Mouse (Mus musculus) gastrocnemius, adult 2 months (tissue): ENCODE data around the gene Mcfd2. TPM values are rescaled to one million over a fixed set of nuclear protein-coding genes. Genes with fewer than 3 reads are reported as not detected.
A peak's percentile ranks its signal among the peaks of the same experiment; 100 is the strongest.

Experiments used
- DNase-seq: peaks from one replicate; pipeline ENCODE4 v3.0.0; 2022
- H3K27ac ChIP-seq: fragments of 200-600 bp; 2 replicates; pipeline ENCODE4 v1.8.1; 2022; ENCODE audit warnings: mild to moderate bottlenecking
- H3K4me3 ChIP-seq: fragments of 200-600 bp; 2 replicates; pipeline ENCODE4 v1.8.1; 2022; ENCODE audit warnings: mild to moderate bottlenecking, moderate library complexity
- CTCF ChIP-seq: fragments of 200-600 bp; IDR thresholded peaks from 2 replicates; pipeline ENCODE4 v1.8.1; 2022; ENCODE audit warnings: antibody characterized with exemption, mild to moderate bottlenecking, moderate library complexity
- intact Hi-C: fragments of 180-260 bp; cut with DNase I; formaldehyde crosslinking; loops from one replicate; pipeline ENCODE4 v1.15.1; 2025
- total RNA-seq, 2 experiments: library from RNA; stranded (reverse); gene quantifications; 2 replicates each; pipeline ENCODE4 v1.2.3; 2021

Gene Mcfd2
- total RNA-seq, 2 experiments from 2014 or later, result 23.7 to 29.7 TPM

- TF ChIP-seq CTCF, result no peak
- no peak for DNase-seq
- intact Hi-C loops, result loop anchor here (10.0 kb wide), 1 partner anchor 379 kb away; no protein-coding TSS in a partner anchor
- no peak overlapping the region for H3K4me3 ChIP-seq
- no peak overlapping the region for H3K27ac ChIP-seq
These were observed 20.2 kb upstream of the Mcfd2 start for GRCm38 (mm10) chr17:87285731-87286465.

GRCm38 (mm10) chr17:87284482-87285040, 18.8 kb upstream of the Mcfd2 start:
- TF ChIP-seq CTCF, result no peak
- intact Hi-C loops, result loop anchor here (10.0 kb wide), 1 partner anchor 380 kb away; no protein-coding TSS in a partner anchor

GRCm38 (mm10) chr17:87283755-87284481, 18.2 kb upstream of the Mcfd2 start:
- Histone ChIP-seq H3K27ac (peak overlapping the region; percentile 100), H3K4me3 (peak overlapping the region; percentile 92)
- TF ChIP-seq CTCF, result no peak
- peak; percentile 63 for DNase-seq
- intact Hi-C loops, result loop anchor here (10.0 kb wide), 1 partner anchor 381 kb away; no protein-coding TSS in a partner anchor

More at GRCm38 (mm10) chr17:87284482-87285040, 18.8 kb upstream of the Mcfd2 start:
- Histone ChIP-seq H3K4me3 (peak overlapping the region; percentile 92), H3K27ac (no peak overlapping the region)
- no peak for DNase-seq

- H3K27ac ChIP-seq, result peak overlapping the region; percentile 100
- TF ChIP-seq CTCF, result 0 out of 2 replicates have a peak, but pooled peaks have one; percentile 1
- H3K4me3 ChIP-seq, result peak overlapping the region; percentile 92
- no peak for DNase-seq
- intact Hi-C loops, result loop anchor here (10.0 kb wide), 1 partner anchor 382 kb away; no protein-coding TSS in a partner anchor
These were observed 17.5 kb upstream of the Mcfd2 start for GRCm38 (mm10) chr17:87283055-87283754.

- DNase-seq, result peak; percentile 100
- H3K4me3 ChIP-seq, result peak within 1 kb of the TSS; percentile 92
- intact Hi-C loops, result loop anchor here (1.0 to 10.0 kb wide), 2 partner anchors 17 to 382 kb away; partner anchors contain the start of gene Mcfd2
- no peak for TF ChIP-seq CTCF
- H3K27ac ChIP-seq, result peak within 1 kb of the TSS; percentile 100
These were observed 16.9 kb upstream of the Mcfd2 start, which contains the start of gene Ttc7 for GRCm38 (mm10) chr17:87282706-87283053. TSS of gene Ttc7 (plus strand) at chr17:87282886.

- peak overlapping the region; percentile 100 for H3K27ac ChIP-seq
- no peak for TF ChIP-seq CTCF
- H3K4me3 ChIP-seq, result peak overlapping the region; percentile 92
- intact Hi-C loops, result loop anchor here (1.0 to 10.0 kb wide), 2 partner anchors 17 to 383 kb away; partner anchors contain the start of gene Mcfd2
- DNase-seq, result peak; percentile 97
These were observed 16.4 kb upstream of the Mcfd2 start for GRCm38 (mm10) chr17:87282007-87282705.

- Histone ChIP-seq H3K27ac (no peak overlapping the region), H3K4me3 (no peak overlapping the region)
- intact Hi-C loops, result no loop called here
- TF ChIP-seq CTCF, result no peak
- DNase-seq, result no peak
These were observed 9.9 kb upstream of the Mcfd2 start for GRCm38 (mm10) chr17:87275363-87276341.

- Histone ChIP-seq H3K27ac (no peak overlapping the region), H3K4me3 (no peak overlapping the region)
- no peak for TF ChIP-seq CTCF
- intact Hi-C loops, result no loop called here
- no peak for DNase-seq
These were observed 3.7 kb upstream of the Mcfd2 start for GRCm38 (mm10) chr17:87269454-87269853.

GRCm38 (mm10) chr17:87264927-87265791, 576 bp downstream of the Mcfd2 start:
- Histone ChIP-seq H3K4me3 (peak overlapping the region; percentile 77), H3K27ac (peak overlapping the region; percentile 97)
- no peak for DNase-seq
- no peak for TF ChIP-seq CTCF
- intact Hi-C loops, result loop anchor here (1.0 kb wide), 1 partner anchor 17 kb away; the partner anchor contains the start of gene Ttc7
